In genomic region chr7:92741152-92741860, GRCm38 (mm10) we compare ENCODE assay signal across 8 mouse cellular contexts. TPM values are rescaled to one million over a fixed set of nuclear protein-coding genes. Genes with fewer than 3 reads are reported as not detected.
DNase-seq lines count a peak whose midpoint lies in the region; ATAC-seq and TF ChIP-seq lines count a peak whose summit lies in the region.

Gene Rab30 (plus strand): TSS chr7:92741603.

- under 1% methylated on average over 38 of the region's 38 CpGs for WGBS in embryonic facial prominence, embryonic 13.5 days
- WGBS in kidney, adult 2 months = under 1% methylated on average over 38 of the region's 38 CpGs
- WGBS in limb, embryonic 12.5 days = under 1% methylated on average over 38 of the region's 38 CpGs
- under 1% methylated on average over 38 of the region's 38 CpGs for WGBS in midbrain, embryonic 15.5 days
- under 1% methylated on average over 38 of the region's 38 CpGs for WGBS in spleen, adult 2 months

- no peak for TF ChIP-seq CTCF in kidney, adult 2 months (conservative IDR thresholded peaks at IDR 0.05; ENCODE audit: insufficient read depth, insufficient read length, low read depth, low read length)
- TF ChIP-seq CTCF in spleen, adult 2 months (IDR thresholded peaks at IDR 0.05; ENCODE audit: extremely low read depth, insufficient read depth, insufficient read length, insufficient replicate concordance) = no peak

- H3K27me3 ChIP-seq in embryonic facial prominence, embryonic 13.5 days = no peaks in the 10 kb centered on the region
- no peaks in the 10 kb centered on the region for H3K27me3 ChIP-seq in kidney, adult 2 months (replicated peaks; ENCODE audit: control insufficient read depth, insufficient read depth, low read length)
- no peaks in the 10 kb centered on the region for H3K27me3 ChIP-seq in limb, embryonic 12.5 days
- no peaks in the 10 kb centered on the region for H3K27me3 ChIP-seq in midbrain, embryonic 15.5 days (replicated peaks)
- H3K27me3 ChIP-seq in spleen, adult 2 months (ENCODE audit: control insufficient read depth, insufficient read depth, low read length) = peaks cover 9% of the 10 kb centered on the region; the same call in 1 of the 2 replicates

- peak within 1 kb of the TSS; percentile 80 for H3K4me3 ChIP-seq in embryonic facial prominence, embryonic 13.5 days
- H3K4me3 ChIP-seq in kidney, adult 2 months (ENCODE audit: insufficient read depth, low read depth, low read length) = peak within 1 kb of the TSS; percentile 76
- peak within 1 kb of the TSS; percentile 72 for H3K4me3 ChIP-seq in limb, embryonic 12.5 days (replicated peaks)
- peak within 1 kb of the TSS; percentile 59 for H3K4me3 ChIP-seq in midbrain, embryonic 15.5 days
- peak within 1 kb of the TSS; percentile 90 for H3K4me3 ChIP-seq in spleen, adult 2 months (ENCODE audit: extremely low read depth, insufficient read depth, insufficient read length)

- peak within 1 kb of the TSS; percentile 89 for H3K4me2 ChIP-seq in embryonic facial prominence, embryonic 13.5 days
- H3K4me2 ChIP-seq in limb, embryonic 12.5 days = peak within 1 kb of the TSS; percentile 79
- H3K4me2 ChIP-seq in midbrain, embryonic 15.5 days = peak within 1 kb of the TSS; percentile 67

- peaks cover 36% of the 10 kb centered on the region for H3K4me1 ChIP-seq in embryonic facial prominence, embryonic 13.5 days
- peaks cover 5% of the 10 kb centered on the region; the same call in 1 of the 2 replicates for H3K4me1 ChIP-seq in kidney, adult 2 months (ENCODE audit: control insufficient read depth, insufficient read depth, low read length)
- H3K4me1 ChIP-seq in limb, embryonic 12.5 days (replicated peaks) = peaks cover 26% of the 10 kb centered on the region
- peaks cover 50% of the 10 kb centered on the region for H3K4me1 ChIP-seq in midbrain, embryonic 15.5 days
- peaks cover 3% of the 10 kb centered on the region for H3K4me1 ChIP-seq in spleen, adult 2 months (ENCODE audit: control insufficient read depth, insufficient read depth, insufficient read length)

- ATAC-seq in embryonic facial prominence, embryonic 13.5 days (ENCODE audit: insufficient number of reproducible peaks, insufficient read depth, low FRiP score, low TSS enrichment, low read depth) = peak; percentile 100
- ATAC-seq in limb, embryonic 12.5 days (ENCODE audit: insufficient number of reproducible peaks, insufficient read depth, low FRiP score, low TSS enrichment, low read depth) = peak; percentile 100
- peak; percentile 100 for ATAC-seq in midbrain, embryonic 15.5 days (replicated peaks)

- peak; percentile 93 for DNase-seq in 3134 (ENCODE audit: extremely low read depth, insufficient read length, low spot score)
- DNase-seq in adrenal gland, postnatal 36 days = peak; percentile 91 to 94
- peak; percentile 92 to 99 for DNase-seq in heart, adult 18-20 months
- DNase-seq in kidney, adult 2 months = peak; percentile 99
- peak; percentile 88 to 96 for DNase-seq in spleen, adult 2 months (ENCODE audit: low read depth in 1 of 2, low spot score in 2 of 2)

- peak within 1 kb of the TSS; percentile 93 for H3K9ac ChIP-seq in embryonic facial prominence, embryonic 13.5 days
- H3K9ac ChIP-seq in limb, embryonic 12.5 days (replicated peaks) = peak within 1 kb of the TSS; percentile 93
- peak within 1 kb of the TSS; percentile 71 for H3K9ac ChIP-seq in midbrain, embryonic 15.5 days

- peak; percentile 82 for TF ChIP-seq POLR2A in kidney, adult 2 months (IDR thresholded peaks at IDR 0.05; ENCODE audit: low read depth, low read length)
- TF ChIP-seq POLR2A in spleen, adult 2 months (IDR thresholded peaks at IDR 0.05; ENCODE audit: low read depth, low read length) = peak; percentile 88

- peaks cover 10% of the 10 kb centered on the region for H3K36me3 ChIP-seq in embryonic facial prominence, embryonic 13.5 days
- peaks cover 4% of the 10 kb centered on the region for H3K36me3 ChIP-seq in kidney, adult 2 months (ENCODE audit: control insufficient read depth, insufficient read depth, low read length)
- peaks cover 23% of the 10 kb centered on the region; the same call in 1 of the 2 replicates for H3K36me3 ChIP-seq in limb, embryonic 12.5 days
- H3K36me3 ChIP-seq in midbrain, embryonic 15.5 days (replicated peaks) = no peaks in the 10 kb centered on the region
- peaks cover 6% of the 10 kb centered on the region for H3K36me3 ChIP-seq in spleen, adult 2 months (ENCODE audit: control insufficient read depth, insufficient read depth, low read length)

- H3K27ac ChIP-seq in embryonic facial prominence, embryonic 13.5 days = peak within 1 kb of the TSS; percentile 95
- H3K27ac ChIP-seq in kidney, adult 2 months (ENCODE audit: insufficient read depth, low read depth, low read length) = peak within 1 kb of the TSS; percentile 89
- peak within 1 kb of the TSS; percentile 96 for H3K27ac ChIP-seq in limb, embryonic 12.5 days
- H3K27ac ChIP-seq in midbrain, embryonic 15.5 days = peak within 1 kb of the TSS; percentile 93
- H3K27ac ChIP-seq in spleen, adult 2 months (ENCODE audit: insufficient read depth, low read length) = peak within 1 kb of the TSS; percentile 91

- H3K9me3 ChIP-seq in embryonic facial prominence, embryonic 13.5 days = no peaks in the 10 kb centered on the region
- no peaks in the 10 kb centered on the region for H3K9me3 ChIP-seq in limb, embryonic 12.5 days
- no peaks in the 10 kb centered on the region for H3K9me3 ChIP-seq in midbrain, embryonic 15.5 days

RNA-seq across cellular contexts. Expression of gene Rab30, which starts in this region (rescaled TPM):
- total RNA-seq in adrenal gland, postnatal 36 days (2021) = 1 to 10 TPM; 3.7 to 6.2 TPM
- 22.5 and 23.0 TPM in 2 replicates for polyA plus RNA-seq in embryonic facial prominence, embryonic 13.5 days (2015; fragmentation: Nextera tagmentation; extraction: Ambion mirVana)
- total RNA-seq in heart, adult 18-20 months (2021) = 10 to 100 TPM; 22.0 to 23.3 TPM
- polyA plus RNA-seq in kidney, adult 2 months (2012; rRNA removed) = 1.0 and 1.3 TPM in 2 replicates
- polyA plus RNA-seq in limb, embryonic 12.5 days (2016; fragmentation: Nextera tagmentation; extraction: Ambion mirVana) = 11.8 and 18.0 TPM in 2 replicates
- polyA plus RNA-seq in midbrain, embryonic 15.5 days (2015; fragmentation: Nextera tagmentation; extraction: Ambion mirVana) = 20.3 and 23.0 TPM in 2 replicates
- 3.9 and 4.2 TPM in 2 replicates for polyA plus RNA-seq in spleen, adult 2 months (2012; rRNA removed)

Comparison
In these comparisons a context has a peak if more than half of its experiments do, and no peak if none do; other contexts are left out.
1. Peak in every context shown above with its lines: DNase-seq, ATAC-seq, H3K4me3 ChIP-seq and H3K27ac ChIP-seq.